Mouse (Mus musculus): ENCODE measurements at regions not wholly inside any gene's neighbourhood (a gene's known extent, or its start where the extent isn't known, plus 50 kb on each side); places are given as distances from the start of the nearest gene placed in this dataset.

- WGBS = 44% methylated on average over 14 of the region's 14 CpGs
- Histone ChIP-seq H3K27me3 (no peaks in the 10 kb centered on the region), H3K9me3 (no peaks in the 10 kb centered on the region), H3K4me2 (no peak overlapping the region), H3K36me3 (no peaks in the 10 kb centered on the region), H3K4me1 (replicated peaks) (peaks cover 31% of the 10 kb centered on the region), H3K4me3 (no peak overlapping the region), H3K27ac (replicated peaks) (peak overlapping the region; percentile 79), H3K9ac (no peak overlapping the region)
- ATAC-seq (ENCODE audit: low FRiP score, low read depth) = no peak
Measured at GRCm38 (mm10) chr8:34398914-34399813, 287.6 kb upstream of the Gm10131 start.

DNA sequence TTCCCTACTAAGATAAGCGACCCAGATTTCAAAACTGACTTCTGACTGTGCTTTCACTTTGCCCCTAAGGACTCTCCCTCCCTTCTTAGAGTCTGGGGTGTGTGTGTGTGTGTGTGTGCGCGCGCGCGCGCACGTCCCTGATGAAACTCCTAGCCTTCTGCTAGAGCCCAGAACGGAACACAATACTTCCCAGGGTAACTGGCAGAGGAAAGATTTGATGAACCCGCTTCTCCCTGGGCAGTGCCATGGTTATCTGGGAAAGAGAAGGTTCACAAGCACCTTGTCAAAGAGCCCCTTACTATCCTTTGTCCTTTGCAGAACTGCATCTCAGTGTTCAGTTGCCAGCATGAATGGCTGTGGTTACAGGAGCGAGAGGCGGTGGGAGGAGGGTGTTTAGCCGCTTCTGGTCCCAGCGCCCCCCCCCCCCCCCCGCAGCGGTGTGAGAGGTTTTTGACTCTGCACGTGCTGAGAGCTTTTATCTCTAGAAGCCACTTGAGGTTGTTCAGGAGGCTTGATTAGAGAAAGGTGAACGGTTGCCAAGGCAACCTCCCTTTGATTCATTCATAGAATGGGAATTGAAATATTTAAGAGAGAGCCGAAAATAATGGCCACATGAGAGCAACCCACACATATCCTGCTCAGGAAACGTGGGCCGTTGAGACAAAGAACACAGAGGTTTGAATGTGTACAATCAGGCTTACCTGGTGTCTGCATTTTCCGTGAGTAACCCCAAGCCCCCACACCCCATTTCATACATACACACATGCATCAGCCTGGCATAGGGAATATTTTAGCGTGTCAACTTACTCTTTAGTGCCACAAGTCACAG is 286.3 kb upstream of the Gm10131 start:
- H3K4me2 ChIP-seq = peak overlapping the region; percentile 37
- H3K36me3 ChIP-seq = no peaks in the 10 kb centered on the region
- no peak overlapping the region for H3K9ac ChIP-seq
- H3K4me1 ChIP-seq (replicated peaks) = peaks cover 38% of the 10 kb centered on the region
- ATAC-seq (ENCODE audit: low FRiP score, low read depth) = peak; percentile 76
- H3K4me3 ChIP-seq = no peak overlapping the region
- no peaks in the 10 kb centered on the region for H3K27me3 ChIP-seq
- WGBS = 22% methylated on average over 23 of the region's 23 CpGs
- H3K27ac ChIP-seq (replicated peaks) = peak overlapping the region; percentile 79
- H3K9me3 ChIP-seq = no peaks in the 10 kb centered on the region

DNA sequence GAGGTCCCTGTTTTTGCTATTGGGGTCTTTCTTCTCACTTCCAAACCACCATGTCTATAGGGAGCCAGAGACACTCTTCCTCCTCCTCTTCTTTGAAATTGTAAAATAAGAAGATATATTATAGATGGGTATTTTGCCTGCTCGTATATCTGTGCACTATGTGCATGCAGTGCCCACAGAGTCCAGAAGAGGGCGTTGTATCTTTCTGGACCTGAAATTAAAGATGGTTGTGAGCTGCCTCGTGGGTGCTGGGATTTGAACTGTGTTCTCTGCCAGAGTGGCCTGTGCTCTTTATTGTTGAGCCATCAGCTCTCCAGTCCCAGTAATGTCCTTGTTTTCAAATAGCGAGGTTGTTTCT is 285.7 kb upstream of the Gm10131 start:
- H3K4me2 ChIP-seq = peak overlapping the region; percentile 37
- H3K27ac ChIP-seq (replicated peaks) = peak overlapping the region; percentile 79
- no peak overlapping the region for H3K4me3 ChIP-seq
- WGBS = 53% methylated on average over 4 of the region's 4 CpGs
- H3K9ac ChIP-seq = no peak overlapping the region
- no peaks in the 10 kb centered on the region for H3K27me3 ChIP-seq
- H3K36me3 ChIP-seq = no peaks in the 10 kb centered on the region
- no peaks in the 10 kb centered on the region for H3K9me3 ChIP-seq
- no peak for ATAC-seq (ENCODE audit: low FRiP score, low read depth)
- H3K4me1 ChIP-seq (replicated peaks) = peaks cover 44% of the 10 kb centered on the region

GRCm38 (mm10) chr8:34392981-34393828 is 281.7 kb upstream of the Gm10131 start:
- no peak overlapping the region for H3K9ac ChIP-seq
- WGBS = 70% methylated on average over 15 of the region's 15 CpGs
- peaks cover 35% of the 10 kb centered on the region for H3K4me1 ChIP-seq (replicated peaks)
- peak overlapping the region; percentile 77 for H3K27ac ChIP-seq (replicated peaks)
- H3K9me3 ChIP-seq = no peaks in the 10 kb centered on the region
- peak; percentile 35; the same call in 1 of the 2 replicates for ATAC-seq (ENCODE audit: low FRiP score, low read depth)
- no peak overlapping the region for H3K4me2 ChIP-seq
- no peak overlapping the region for H3K4me3 ChIP-seq
- H3K36me3 ChIP-seq = no peaks in the 10 kb centered on the region
- no peaks in the 10 kb centered on the region for H3K27me3 ChIP-seq

DNA sequence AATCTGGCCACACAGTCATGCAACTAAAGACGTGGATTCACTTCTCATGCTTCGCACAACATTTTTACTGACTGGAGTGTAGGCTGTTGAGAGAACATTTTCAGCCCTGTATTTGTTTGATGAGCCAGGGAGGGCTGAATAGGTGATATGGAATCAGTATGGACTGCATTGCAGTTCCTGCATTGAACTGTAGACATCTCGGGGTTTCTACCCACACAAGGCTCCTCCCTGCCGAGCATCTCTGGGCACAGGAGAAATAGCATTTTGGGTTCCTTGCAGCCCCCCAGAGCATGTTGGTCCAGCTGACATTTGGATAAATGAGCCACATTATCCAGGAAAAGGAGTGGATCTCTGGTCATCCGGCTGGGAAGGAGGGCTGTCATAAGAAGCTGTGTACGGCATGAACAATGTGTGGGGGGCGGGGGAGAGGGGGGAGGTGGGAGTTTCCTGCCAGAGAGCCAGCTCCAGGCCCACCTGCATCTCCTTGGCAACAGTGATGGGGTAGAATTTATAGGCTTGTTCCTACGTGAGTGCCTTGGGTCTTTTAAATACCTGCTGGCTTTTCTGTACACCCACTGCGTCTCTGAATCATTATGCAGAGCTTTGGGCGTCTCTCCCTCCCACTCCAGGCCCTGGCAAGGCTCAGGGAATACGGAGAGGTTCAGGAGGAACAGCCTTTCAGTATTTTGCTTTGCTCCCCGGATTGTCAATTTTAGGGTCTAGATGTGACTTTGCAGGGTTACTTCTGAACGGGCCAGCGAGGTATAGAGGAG is 280.9 kb upstream of the Gm10131 start:
- Histone ChIP-seq H3K4me3 (no peak overlapping the region), H3K4me2 (peak overlapping the region; percentile 8; the same call in 1 of the 2 replicates), H3K4me1 (replicated peaks) (peaks cover 27% of the 10 kb centered on the region), H3K9ac (no peak overlapping the region), H3K27me3 (no peaks in the 10 kb centered on the region), H3K27ac (replicated peaks) (peak overlapping the region; percentile 77), H3K36me3 (no peaks in the 10 kb centered on the region), H3K9me3 (no peaks in the 10 kb centered on the region)
- WGBS = 41% methylated on average over 14 of the region's 14 CpGs
- peak; percentile 88 for ATAC-seq (ENCODE audit: low FRiP score, low read depth)

DNA sequence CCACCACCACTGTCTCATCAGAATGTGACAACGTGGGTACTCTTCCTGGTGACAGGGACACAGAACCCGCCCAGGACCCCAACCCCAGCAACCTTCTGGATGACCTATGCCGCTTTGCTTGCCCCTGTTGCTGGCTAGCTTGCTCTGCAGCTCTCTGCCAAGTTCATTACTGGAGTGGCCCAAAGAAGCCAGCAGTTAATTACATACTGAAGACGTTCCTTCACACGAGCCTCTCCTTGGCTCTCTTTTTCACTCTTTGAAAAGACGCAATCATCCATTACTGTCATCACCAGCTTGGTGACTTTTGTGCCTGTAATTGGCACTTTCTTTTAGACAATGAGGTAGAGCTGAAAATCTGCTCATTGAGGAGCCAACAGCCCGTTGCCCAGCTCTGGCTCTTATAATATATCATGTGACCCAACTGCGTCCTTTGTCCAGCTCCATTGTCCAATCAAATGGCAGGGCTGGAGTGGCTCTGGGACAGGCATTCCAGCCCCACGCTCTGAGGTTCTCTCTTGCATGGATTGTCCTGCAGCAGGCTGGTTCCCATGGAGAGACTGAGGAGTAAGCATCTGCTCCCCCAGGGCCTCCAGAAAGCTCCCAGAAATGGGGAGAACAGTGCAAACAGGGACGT is 274.4 kb upstream of the Gm10131 start:
- Histone ChIP-seq H3K27ac (replicated peaks) (no peak overlapping the region), H3K4me1 (replicated peaks) (peaks cover 12% of the 10 kb centered on the region; the same call in 1 of the 2 replicates), H3K27me3 (no peaks in the 10 kb centered on the region), H3K4me3 (no peak overlapping the region), H3K9ac (no peak overlapping the region), H3K4me2 (no peak overlapping the region), H3K36me3 (no peaks in the 10 kb centered on the region), H3K9me3 (no peaks in the 10 kb centered on the region)
- WGBS = 38% methylated on average over 10 of the region's 10 CpGs
- peak; percentile 89 for ATAC-seq (ENCODE audit: low FRiP score, low read depth)

- Histone ChIP-seq H3K27ac (replicated peaks) (no peak overlapping the region), H3K4me2 (peak overlapping the region; percentile 42), H3K36me3 (no peaks in the 10 kb centered on the region), H3K9ac (no peak overlapping the region), H3K4me3 (no peak overlapping the region), H3K4me1 (replicated peaks) (peaks cover 20% of the 10 kb centered on the region), H3K9me3 (no peaks in the 10 kb centered on the region), H3K27me3 (no peaks in the 10 kb centered on the region)
- no peak for ATAC-seq (ENCODE audit: low FRiP score, low read depth)
- 18% methylated on average over 19 of the region's 19 CpGs for WGBS
Measured at GRCm38 (mm10) chr8:34380615-34381014, 269.1 kb upstream of the Gm10131 start.

- Histone ChIP-seq H3K27ac (replicated peaks) (peak overlapping the region; percentile 21; the same call in 1 of the 2 replicates), H3K36me3 (no peaks in the 10 kb centered on the region), H3K9ac (no peak overlapping the region), H3K9me3 (no peaks in the 10 kb centered on the region), H3K4me1 (replicated peaks) (peaks cover 34% of the 10 kb centered on the region), H3K4me2 (no peak overlapping the region), H3K4me3 (no peak overlapping the region), H3K27me3 (no peaks in the 10 kb centered on the region)
- peak; percentile 71 for ATAC-seq (ENCODE audit: low FRiP score, low read depth)
- WGBS = 7% methylated on average over 3 of the region's 3 CpGs
Measured at GRCm38 (mm10) chr8:34377154-34377553, 265.6 kb upstream of the Gm10131 start.

DNA sequence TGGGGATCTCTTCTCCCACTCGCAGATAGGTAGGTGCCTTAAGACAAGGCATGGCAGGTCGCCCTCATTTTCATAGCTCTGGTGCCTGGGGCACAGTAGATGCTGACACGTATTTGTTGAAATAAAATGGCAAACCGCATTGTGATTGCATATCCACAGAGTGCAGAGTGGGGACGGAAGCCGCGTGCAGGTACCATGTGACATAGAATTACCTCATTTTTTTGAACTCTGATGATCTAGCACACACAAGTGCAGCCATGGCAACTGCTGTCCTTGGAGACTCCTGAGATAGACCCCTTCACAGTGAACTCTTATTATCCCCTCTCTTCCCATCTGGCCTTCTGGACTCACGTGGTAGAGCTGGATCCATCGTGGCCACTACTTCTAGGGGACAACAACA is 262.7 kb upstream of the Gm10131 start:
- Histone ChIP-seq H3K4me2 (no peak overlapping the region), H3K4me3 (no peak overlapping the region), H3K9ac (no peak overlapping the region), H3K27me3 (no peaks in the 10 kb centered on the region), H3K9me3 (no peaks in the 10 kb centered on the region), H3K4me1 (replicated peaks) (peaks cover 36% of the 10 kb centered on the region), H3K36me3 (no peaks in the 10 kb centered on the region), H3K27ac (replicated peaks) (no peak overlapping the region)
- ATAC-seq (ENCODE audit: low FRiP score, low read depth) = no peak; the same call in 1 of the 2 replicates
- WGBS = 80% methylated on average over 9 of the region's 9 CpGs

- Histone ChIP-seq H3K9me3 (no peaks in the 10 kb centered on the region), H3K36me3 (no peaks in the 10 kb centered on the region), H3K4me2 (no peak overlapping the region), H3K4me1 (replicated peaks) (peaks cover 36% of the 10 kb centered on the region), H3K9ac (no peak overlapping the region), H3K27me3 (no peaks in the 10 kb centered on the region), H3K27ac (replicated peaks) (no peak overlapping the region), H3K4me3 (no peak overlapping the region)
- WGBS = 46% methylated on average over 6 of the region's 6 CpGs
- no peak for ATAC-seq (ENCODE audit: low FRiP score, low read depth)
Measured at GRCm38 (mm10) chr8:34372666-34372980, 261.1 kb upstream of the Gm10131 start.
